Mouse (Mus musculus): ENCODE results near the gene Eps15l1. TPM values are rescaled to one million over a fixed set of nuclear protein-coding genes. Genes with fewer than 3 reads are reported as not detected.

The Eps15l1 gene
- polyA plus RNA-seq, 1 experiment from 2014 or later = 52.6 TPM

- Histone ChIP-seq H3K27me3 (ENCODE audit: control insufficient read depth, insufficient read depth, low read length) (peaks cover 21% of the 10 kb centered on the region), H3K4me2 (ENCODE audit: low read depth, low read length) (peak overlapping the region; percentile 93), H3K27ac (ENCODE audit: low read length) (no peak overlapping the region), H3K4me3 (replicated peaks; ENCODE audit: low read length) (peak overlapping the region; percentile 72; the same call in 1 of the 2 replicates), H3K4me1 (ENCODE audit: control insufficient read depth, insufficient read depth, low read length) (peaks cover 31% of the 10 kb centered on the region), H3K9ac (ENCODE audit: low read length) (peak overlapping the region; percentile 21; the same call in 1 of the 2 replicates), H3K36me3 (ENCODE audit: control insufficient read depth, insufficient read depth, low read length) (no peaks in the 10 kb centered on the region), H3K9me3 (replicated peaks; ENCODE audit: control insufficient read depth, low read length) (no peaks in the 10 kb centered on the region)
- no peak for ATAC-seq (ENCODE audit: insufficient read depth, low FRiP score)
- 90% methylated on average over 20 of the region's 20 CpGs for WGBS
Measured at GRCm38 (mm10) chr8:72321635-72322441, 99.4 kb downstream of the Eps15l1 start.

- peak overlapping the region; percentile 72 for H3K4me3 ChIP-seq (replicated peaks; ENCODE audit: low read length)
- no peaks in the 10 kb centered on the region for H3K9me3 ChIP-seq (replicated peaks; ENCODE audit: control insufficient read depth, low read length)
- H3K4me2 ChIP-seq (ENCODE audit: low read depth, low read length) = peak overlapping the region; percentile 93
- no peaks in the 10 kb centered on the region for H3K36me3 ChIP-seq (ENCODE audit: control insufficient read depth, insufficient read depth, low read length)
- H3K4me1 ChIP-seq (ENCODE audit: control insufficient read depth, insufficient read depth, low read length) = peaks cover 31% of the 10 kb centered on the region
- peaks cover 21% of the 10 kb centered on the region for H3K27me3 ChIP-seq (ENCODE audit: control insufficient read depth, insufficient read depth, low read length)
- H3K27ac ChIP-seq (ENCODE audit: low read length) = no peak overlapping the region
- H3K9ac ChIP-seq (ENCODE audit: low read length) = peak overlapping the region; percentile 48; the same call in 1 of the 2 replicates
- WGBS = 59% methylated on average over 25 of the region's 25 CpGs
- ATAC-seq (ENCODE audit: insufficient read depth, low FRiP score) = no peak
Measured at GRCm38 (mm10) chr8:72320803-72321583, 100.3 kb downstream of the Eps15l1 start.

- H3K27ac ChIP-seq (ENCODE audit: low read length) = no peak overlapping the region
- peak overlapping the region; percentile 93 for H3K4me2 ChIP-seq (ENCODE audit: low read depth, low read length)
- H3K9me3 ChIP-seq (replicated peaks; ENCODE audit: control insufficient read depth, low read length) = no peaks in the 10 kb centered on the region
- ATAC-seq (ENCODE audit: insufficient read depth, low FRiP score) = no peak
- H3K27me3 ChIP-seq (ENCODE audit: control insufficient read depth, insufficient read depth, low read length) = peaks cover 21% of the 10 kb centered on the region
- H3K4me1 ChIP-seq (ENCODE audit: control insufficient read depth, insufficient read depth, low read length) = peaks cover 31% of the 10 kb centered on the region
- H3K36me3 ChIP-seq (ENCODE audit: control insufficient read depth, insufficient read depth, low read length) = no peaks in the 10 kb centered on the region
- H3K9ac ChIP-seq (ENCODE audit: low read length) = peak overlapping the region; percentile 75
- peak overlapping the region; percentile 72 for H3K4me3 ChIP-seq (replicated peaks; ENCODE audit: low read length)
- WGBS = 6% methylated on average over 55 of the region's 55 CpGs
Measured at GRCm38 (mm10) chr8:72319921-72320802, 101.1 kb downstream of the Eps15l1 start.

- Histone ChIP-seq H3K27ac (ENCODE audit: low read length) (peak overlapping the region; percentile 66), H3K9ac (ENCODE audit: low read length) (peak overlapping the region; percentile 75), H3K36me3 (ENCODE audit: control insufficient read depth, insufficient read depth, low read length) (no peaks in the 10 kb centered on the region), H3K4me2 (ENCODE audit: low read depth, low read length) (peak overlapping the region; percentile 93), H3K4me1 (ENCODE audit: control insufficient read depth, insufficient read depth, low read length) (peaks cover 31% of the 10 kb centered on the region), H3K27me3 (ENCODE audit: control insufficient read depth, insufficient read depth, low read length) (peaks cover 21% of the 10 kb centered on the region), H3K4me3 (replicated peaks; ENCODE audit: low read length) (peak overlapping the region; percentile 72), H3K9me3 (replicated peaks; ENCODE audit: control insufficient read depth, low read length) (no peaks in the 10 kb centered on the region)
- WGBS = under 1% methylated on average over 46 of the region's 48 CpGs
- ATAC-seq (ENCODE audit: insufficient read depth, low FRiP score) = peak; percentile 21; the same call in 1 of the 2 replicates
Measured at GRCm38 (mm10) chr8:72319397-72319796, 101.9 kb downstream of the Eps15l1 start.

GRCm38 (mm10) chr8:72318801-72319322 lies 102.4 kb downstream of the Eps15l1 start, which contains the start of gene Klf2:
Klf2 (plus strand) TSS chr8:72319033.
- Histone ChIP-seq H3K9me3 (replicated peaks; ENCODE audit: control insufficient read depth, low read length) (no peaks in the 10 kb centered on the region), H3K27ac (ENCODE audit: low read length) (peak within 1 kb of the TSS; percentile 66), H3K36me3 (ENCODE audit: control insufficient read depth, insufficient read depth, low read length) (no peaks in the 10 kb centered on the region), H3K9ac (ENCODE audit: low read length) (peak within 1 kb of the TSS; percentile 75), H3K4me1 (ENCODE audit: control insufficient read depth, insufficient read depth, low read length) (peaks cover 31% of the 10 kb centered on the region), H3K4me2 (ENCODE audit: low read depth, low read length) (peak within 1 kb of the TSS; percentile 93), H3K27me3 (ENCODE audit: control insufficient read depth, insufficient read depth, low read length) (peaks cover 21% of the 10 kb centered on the region), H3K4me3 (replicated peaks; ENCODE audit: low read length) (peak within 1 kb of the TSS; percentile 72)
- ATAC-seq (ENCODE audit: insufficient read depth, low FRiP score) = peak; percentile 97
- WGBS = 0% methylated on average over 46 of the region's 46 CpGs

- no peak overlapping the region for H3K4me2 ChIP-seq (ENCODE audit: low read depth, low read length)
- no peak overlapping the region for H3K9ac ChIP-seq (ENCODE audit: low read length)
- no peak overlapping the region for H3K4me3 ChIP-seq (replicated peaks; ENCODE audit: low read length)
- 36% methylated on average over 5 of the region's 5 CpGs for WGBS
- ATAC-seq (ENCODE audit: insufficient read depth, low FRiP score) = no peak
- no peak overlapping the region; the same call in 1 of the 2 replicates for H3K27ac ChIP-seq (ENCODE audit: low read length)
- peaks cover 21% of the 10 kb centered on the region for H3K27me3 ChIP-seq (ENCODE audit: control insufficient read depth, insufficient read depth, low read length)
- no peaks in the 10 kb centered on the region for H3K36me3 ChIP-seq (ENCODE audit: control insufficient read depth, insufficient read depth, low read length)
- H3K9me3 ChIP-seq (replicated peaks; ENCODE audit: control insufficient read depth, low read length) = no peaks in the 10 kb centered on the region
- peaks cover 26% of the 10 kb centered on the region for H3K4me1 ChIP-seq (ENCODE audit: control insufficient read depth, insufficient read depth, low read length)
Measured at GRCm38 (mm10) chr8:72317741-72318301, 103.4 kb downstream of the Eps15l1 start.

GRCm38 (mm10) chr8:72316053-72316695 lies 105.1 kb downstream of the Eps15l1 start:
- 56% methylated on average over 10 of the region's 10 CpGs for WGBS
- Histone ChIP-seq H3K36me3 (ENCODE audit: control insufficient read depth, insufficient read depth, low read length) (no peaks in the 10 kb centered on the region), H3K4me2 (ENCODE audit: low read depth, low read length) (no peak overlapping the region), H3K9ac (ENCODE audit: low read length) (no peak overlapping the region), H3K27ac (ENCODE audit: low read length) (no peak overlapping the region), H3K4me3 (replicated peaks; ENCODE audit: low read length) (no peak overlapping the region), H3K27me3 (ENCODE audit: control insufficient read depth, insufficient read depth, low read length) (peaks cover 20% of the 10 kb centered on the region), H3K9me3 (replicated peaks; ENCODE audit: control insufficient read depth, low read length) (no peaks in the 10 kb centered on the region), H3K4me1 (ENCODE audit: control insufficient read depth, insufficient read depth, low read length) (peaks cover 14% of the 10 kb centered on the region; the same call in 1 of the 2 replicates)
- no peak for ATAC-seq (ENCODE audit: insufficient read depth, low FRiP score)

Measured in stomach, embryonic 16.5 days (tissue).